In genomic region chr11:117974327-117975125, GRCm38 (mm10) we compare ENCODE assay signal across 10 mouse cellular contexts. TPM values are rescaled to one million over a fixed set of nuclear protein-coding genes. Genes with fewer than 3 reads are reported as not detected.
A peak's percentile ranks its signal among the peaks of the same experiment; 100 is the strongest.
DNase-seq lines count a peak whose midpoint lies in the region; ATAC-seq and TF ChIP-seq lines count a peak whose summit lies in the region.
"Had no signal": no experiment of that assay in that cellular context is flagged by ENCODE, and none has a peak within 500 bp of the region (broad histone marks: within the 10 kb centered on the region; RNA-seq: fewer than 3 reads in every experiment).

No protein-coding gene starts in this region.

- no peaks in the 10 kb centered on the region for H3K79me3 ChIP-seq in C2C12 (ENCODE audit: low read depth)

- no peak for TF ChIP-seq CTCF in heart, adult 2 months (IDR thresholded peaks at IDR 0.05)
- TF ChIP-seq CTCF in C2C12 (IDR thresholded peaks at IDR 0.05; ENCODE audit: control insufficient read depth, insufficient read depth, insufficient read length) = no peak
- TF ChIP-seq CTCF in bone marrow macrophage, adult 2 months (IDR thresholded peaks at IDR 0.05; ENCODE audit: low read depth, low read length) = no peak

- peak overlapping the region; percentile 50 for H3K27ac ChIP-seq in heart, embryonic 15.5 days
- no peak overlapping the region for H3K27ac ChIP-seq in heart, adult 2 months
- peak overlapping the region; percentile 6; the same call in 1 of the 2 replicates for H3K27ac ChIP-seq in bone marrow macrophage, adult 2 months (ENCODE audit: insufficient read depth, low read depth, low read length)

- no peak overlapping the region for H3K4me3 ChIP-seq in heart, embryonic 15.5 days
- no peak overlapping the region for H3K4me3 ChIP-seq in heart, adult 2 months
- no peak overlapping the region for H3K4me3 ChIP-seq in C2C12 (ENCODE audit: insufficient read depth, poor library complexity, severe bottlenecking)
- no peak overlapping the region for H3K4me3 ChIP-seq in bone marrow macrophage, adult 2 months (ENCODE audit: insufficient read depth, low read length)

- 21% methylated on average over 14 of the region's 14 CpGs for WGBS in heart, embryonic 15.5 days
- WGBS in heart, adult 2 months = 44% methylated on average over 14 of the region's 14 CpGs

- H3K36me3 ChIP-seq in heart, embryonic 15.5 days = no peaks in the 10 kb centered on the region
- H3K36me3 ChIP-seq in heart, adult 2 months (ENCODE audit: control insufficient read depth, insufficient read depth, low read length) = no peaks in the 10 kb centered on the region
- no peaks in the 10 kb centered on the region for H3K36me3 ChIP-seq in C2C12 (ENCODE audit: control insufficient read depth, insufficient read depth)

- ATAC-seq in heart, embryonic 15.5 days (replicated peaks; ENCODE audit: insufficient number of reproducible peaks, insufficient read depth, low FRiP score, low read depth) = no peak
- ATAC-seq: Patski had no signal

- no peak overlapping the region for H3K9ac ChIP-seq in heart, embryonic 15.5 days
- H3K9ac ChIP-seq in heart, adult 2 months (ENCODE audit: low read depth, low read length) = no peak overlapping the region

- no peaks in the 10 kb centered on the region for H3K79me2 ChIP-seq in heart, adult 2 months (replicated peaks; ENCODE audit: control insufficient read depth, insufficient read depth, low read length)
- no peaks in the 10 kb centered on the region for H3K79me2 ChIP-seq in C2C12 (ENCODE audit: control insufficient read depth, insufficient read depth)

- H3K9me3 ChIP-seq in heart, embryonic 15.5 days (replicated peaks) = no peaks in the 10 kb centered on the region

- H3K27me3 ChIP-seq in heart, embryonic 15.5 days = peaks cover 11% of the 10 kb centered on the region; the same call in 1 of the 2 replicates
- no peaks in the 10 kb centered on the region for H3K27me3 ChIP-seq in heart, adult 2 months (ENCODE audit: control insufficient read depth, insufficient read depth, low read length)
- H3K27me3 ChIP-seq in C2C12 (ENCODE audit: control insufficient read depth, insufficient read depth, insufficient read length) = no peaks in the 10 kb centered on the region
- H3K27me3 ChIP-seq: Patski had no signal

- no peak for TF ChIP-seq EP300 in heart, adult 2 months (IDR thresholded peaks at IDR 0.05; ENCODE audit: insufficient read depth, low read depth, low read length)

- no peak for TF ChIP-seq POLR2A in heart, adult 2 months (IDR thresholded peaks at IDR 0.05; ENCODE audit: insufficient read depth, low read depth, low read length)
- no peak for TF ChIP-seq POLR2A in bone marrow macrophage, adult 2 months (IDR thresholded peaks at IDR 0.05; ENCODE audit: borderline replicate concordance, low read depth, low read length)

- peaks cover 41% of the 10 kb centered on the region for H3K4me1 ChIP-seq in heart, embryonic 15.5 days (replicated peaks)
- peaks cover 8% of the 10 kb centered on the region for H3K4me1 ChIP-seq in heart, adult 2 months (ENCODE audit: control insufficient read depth, insufficient read depth, low read length)
- peaks cover 64% of the 10 kb centered on the region for H3K4me1 ChIP-seq in bone marrow macrophage, adult 2 months (ENCODE audit: control insufficient read depth, insufficient read depth, low read length)

- intact Hi-C loops in heart, adult 2 months (cut with DNase I) = loop anchor here (5.0 kb wide), 1 partner anchor 102 kb away; the partner anchor contains the start of gene Tha1

- DNase-seq in heart, adult 2 months = no peak
- peak; percentile 63 for DNase-seq in lung, postnatal 36 days
- no peak for DNase-seq in layer of hippocampus, adult 18-20 months (ENCODE audit: low spot score in 2 of 2)
- no peak for DNase-seq in layer of hippocampus, adult 9-11 months
- DNase-seq in right cerebral cortex, postnatal 14 days = no peak
- DNase-seq: cerebellum, adult 9-10 months had no signal

- no peak overlapping the region for H3K4me2 ChIP-seq in heart, embryonic 15.5 days

- H3ac ChIP-seq in C2C12 (ENCODE audit: control insufficient read depth, insufficient read length, low read depth) = no peak overlapping the region

TF ChIP-seq in C2C12, 6 proteins besides CTCF, POLR2A, EP300 and RAD21:
- peak; percentile 74 for TF ChIP-seq MYOD1 (IDR thresholded peaks at IDR 0.05; ENCODE audit: control insufficient read depth, insufficient read length, low read depth)
- TF ChIP-seq MAX (IDR thresholded peaks at IDR 0.05) = no peak

RNA-seq across cellular contexts. Expression of gene Socs3, which starts 4.7 kb away (rescaled TPM):
- 6.7 and 10.9 TPM in 2 replicates for polyA plus RNA-seq in heart, embryonic 15.5 days (2015; fragmentation: Nextera tagmentation; extraction: Ambion mirVana)
- 1 to 10 TPM; 2.8 to 4.5 TPM for total RNA-seq in heart, adult 2 months (2021)
- polyA plus RNA-seq in heart, adult 2 months (2012; rRNA removed) = 3.7 and 4.4 TPM in 2 replicates
- 12.5 TPM for polyA plus RNA-seq in C2C12 (2012; fragmentation: generic; extraction: Trizol)
- polyA plus RNA-seq in bone marrow macrophage, adult 2 months (2012; ENCODE audit: insufficient read depth, insufficient read length, missing spikeins) = 6.9 and 7.1 TPM in 2 replicates
- 1 to 10 TPM; 1.0 to 1.3 TPM for total RNA-seq in layer of hippocampus, adult 18-20 months (2021)

RNA-seq across cellular contexts. Expression of gene Pgs1, which starts 11.6 kb away (rescaled TPM):
- 21.9 and 26.8 TPM in 2 replicates for polyA plus RNA-seq in heart, embryonic 15.5 days (2015; fragmentation: Nextera tagmentation; extraction: Ambion mirVana)
- 10 to 100 TPM; 17.9 to 18.1 TPM for total RNA-seq in heart, adult 2 months (2021)
- polyA plus RNA-seq in heart, adult 2 months (2012; rRNA removed) = 21.8 and 26.5 TPM in 2 replicates
- 65.8 TPM for polyA plus RNA-seq in C2C12 (2012; fragmentation: generic; extraction: Trizol)
- polyA plus RNA-seq in bone marrow macrophage, adult 2 months (2012; ENCODE audit: insufficient read depth, insufficient read length, missing spikeins) = 35.4 and 37.1 TPM in 2 replicates
- 10 to 100 TPM; 78.8 to 81.7 TPM for total RNA-seq in layer of hippocampus, adult 18-20 months (2021)
